Mouse (Mus musculus) C2C12 (cell line): ENCODE data around the gene 4930455H04Rik. TPM values are rescaled to one million over a fixed set of nuclear protein-coding genes. Genes with fewer than 3 reads are reported as not detected.

Experiments used
- H3K27me3 ChIP-seq: one replicate; pipeline ENCODE4 v1.6.1; 2011; ENCODE audit not compliant: control insufficient read depth, insufficient read depth, insufficient read length
- H3K36me3 ChIP-seq: one replicate; pipeline ENCODE4 v1.6.1; 2011; ENCODE audit not compliant: control insufficient read depth, insufficient read depth
- H3K4me3 ChIP-seq: one replicate; pipeline ENCODE4 v1.5.1; 2011; ENCODE audit warnings: mild to moderate bottlenecking, control low read depth; ENCODE audit not compliant: poor library complexity, insufficient read depth, severe bottlenecking
- H3K79me2 ChIP-seq: one replicate; pipeline ENCODE4 v1.6.1; 2011; ENCODE audit not compliant: control insufficient read depth, insufficient read depth
- H3K79me3 ChIP-seq: one replicate; pipeline ENCODE4 v1.6.1; 2011; ENCODE audit warnings: low read depth, control low read depth
- H3ac ChIP-seq: one replicate; pipeline ENCODE3; 2011; ENCODE audit warnings: low read depth; ENCODE audit not compliant: control insufficient read depth, insufficient read length
- CEBPB ChIP-seq: IDR thresholded peaks from one replicate; pipeline ENCODE4 v1.6.1; 2011; ENCODE audit warnings: low read depth, mild to moderate bottlenecking, control low read depth, moderate library complexity
- CTCF ChIP-seq: IDR thresholded peaks from one replicate; pipeline ENCODE4 v1.5.1; 2011; ENCODE audit not compliant: control insufficient read depth, insufficient read depth, insufficient read length
- FOSL1 ChIP-seq: IDR thresholded peaks from one replicate; pipeline ENCODE4 v1.8.0; 2011; ENCODE audit warnings: mild to moderate bottlenecking, low read length; ENCODE audit not compliant: poor library complexity, insufficient read depth, severe bottlenecking
- MAX ChIP-seq: IDR thresholded peaks from one replicate; pipeline ENCODE4 v1.6.1; 2011; ENCODE audit warnings: mild to moderate bottlenecking, control low read depth
- MYOD1 ChIP-seq: IDR thresholded peaks from one replicate; pipeline ENCODE4 v1.6.1; 2011; ENCODE audit warnings: low read depth; ENCODE audit not compliant: control insufficient read depth, insufficient read length
- MYOG ChIP-seq: IDR thresholded peaks from one replicate; pipeline ENCODE4 v1.6.1; 2011; ENCODE audit not compliant: control insufficient read depth, insufficient read length; ENCODE audit errors: extremely low read depth
- USF1 ChIP-seq: IDR thresholded peaks from one replicate; pipeline ENCODE4 v1.6.1; 2011; ENCODE audit warnings: low read depth, mild to moderate bottlenecking, control low read depth, moderate library complexity
- polyA plus RNA-seq: library from polyadenylated mRNA; unstranded; fragments of >200 nt; fragmentation: generic; extraction: Trizol; gene quantifications from one replicate; pipeline ENCODE4 v1.2.1, GENCODE M21; 2012; ENCODE audit warnings: missing spikeins

Gene 4930455H04Rik
- polyA plus RNA-seq, 1 experiment = not detected

DNA sequence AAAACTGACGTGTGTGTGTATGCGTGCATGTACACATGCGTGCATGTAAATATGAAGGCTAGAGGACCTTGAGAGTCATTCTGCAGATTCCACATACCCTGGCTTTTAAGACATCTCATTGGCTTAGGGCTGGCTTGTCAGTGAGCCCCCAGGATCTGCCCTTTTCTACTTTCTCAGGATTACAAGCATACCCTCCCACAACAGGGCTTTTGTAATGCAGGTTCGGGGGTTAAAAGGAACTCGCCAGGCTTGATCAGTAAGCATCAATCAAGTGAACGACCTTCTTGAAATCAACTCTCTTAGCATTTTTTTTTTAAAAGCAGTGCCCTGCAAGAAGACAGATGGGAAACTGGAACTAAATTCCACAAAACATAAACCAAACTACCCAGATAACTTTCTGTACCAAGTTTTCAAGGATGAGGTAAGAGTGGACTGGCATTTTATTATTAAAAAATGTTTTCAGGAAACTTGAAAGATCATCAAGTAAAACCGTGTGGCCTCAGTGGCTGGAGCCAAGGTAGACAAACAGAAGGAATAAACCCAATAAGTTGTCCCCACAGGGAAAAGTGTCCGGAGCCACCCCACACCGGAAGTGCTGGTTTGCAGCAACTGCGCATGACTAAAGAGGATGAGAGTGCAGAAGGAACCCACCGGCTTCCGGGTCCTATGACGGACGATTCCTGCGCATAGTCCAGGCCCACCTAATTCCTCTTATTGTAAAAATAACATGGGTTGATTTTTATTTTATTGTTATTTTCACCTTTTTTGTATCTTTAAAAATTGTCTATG, 6.5 kb upstream of the 4930455H04Rik start:
- no peak overlapping the region for H3K4me3 ChIP-seq
- no peaks in the 10 kb centered on the region for H3K79me2 ChIP-seq
- H3K36me3 ChIP-seq = no peaks in the 10 kb centered on the region
- H3K79me3 ChIP-seq = no peaks in the 10 kb centered on the region
- no peaks in the 10 kb centered on the region for H3K27me3 ChIP-seq
- no peak overlapping the region for H3ac ChIP-seq
- TF ChIP-seq CTCF (no peak), FOSL1 (no peak), MAX (no peak), CEBPB (no peak), MYOG (no peak), MYOD1 (no peak), USF1 (no peak)

- Histone ChIP-seq H3K36me3 (no peaks in the 10 kb centered on the region), H3ac (no peak overlapping the region), H3K4me3 (no peak overlapping the region), H3K79me3 (no peaks in the 10 kb centered on the region), H3K27me3 (no peaks in the 10 kb centered on the region), H3K79me2 (no peaks in the 10 kb centered on the region)
- TF ChIP-seq USF1 (no peak), MYOD1 (no peak), CEBPB (no peak), MAX (no peak), CTCF (no peak), FOSL1 (no peak), MYOG (no peak)
Observed at GRCm38 (mm10) chr3:116963213-116963612, 4.9 kb upstream of the 4930455H04Rik start.

DNA sequence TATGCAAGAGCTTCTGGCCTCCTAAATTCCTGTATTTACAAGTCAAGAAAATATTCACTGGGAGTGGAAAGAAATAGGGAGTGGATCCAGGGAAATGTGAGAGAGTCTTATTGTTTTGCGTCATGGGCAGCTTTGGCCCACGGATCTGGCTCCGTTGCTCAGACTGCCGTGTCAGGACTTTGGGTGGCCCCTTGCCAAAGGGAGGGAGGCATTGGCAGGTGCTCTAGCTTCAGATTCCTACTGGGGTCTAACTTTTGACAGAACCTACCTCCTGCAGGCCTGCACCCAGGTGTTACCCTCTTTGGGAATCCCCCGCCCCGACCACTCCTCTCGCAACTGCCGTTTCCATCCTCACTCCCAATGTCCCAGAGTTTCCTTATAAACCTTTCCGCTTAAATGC, 3.6 kb upstream of the 4930455H04Rik start:
- no peaks in the 10 kb centered on the region for H3K27me3 ChIP-seq
- no peak overlapping the region for H3ac ChIP-seq
- H3K4me3 ChIP-seq = no peak overlapping the region
- no peaks in the 10 kb centered on the region for H3K79me2 ChIP-seq
- no peak for TF ChIP-seq CEBPB
- no peak for TF ChIP-seq MAX
- TF ChIP-seq USF1 = no peak
- TF ChIP-seq FOSL1 = no peak
- TF ChIP-seq MYOG = no peak
- TF ChIP-seq CTCF = no peak
- TF ChIP-seq MYOD1 = no peak
- H3K36me3 ChIP-seq = no peaks in the 10 kb centered on the region
- no peaks in the 10 kb centered on the region for H3K79me3 ChIP-seq

- H3K36me3 ChIP-seq = no peaks in the 10 kb centered on the region
- H3K4me3 ChIP-seq = no peak overlapping the region
- no peaks in the 10 kb centered on the region for H3K79me2 ChIP-seq
- no peak overlapping the region for H3ac ChIP-seq
- H3K79me3 ChIP-seq = no peaks in the 10 kb centered on the region
- TF ChIP-seq MYOG = no peak
- no peak for TF ChIP-seq MYOD1
- TF ChIP-seq FOSL1 = no peak
- peak; percentile 9 for TF ChIP-seq CTCF
- H3K27me3 ChIP-seq = no peaks in the 10 kb centered on the region
Observed at GRCm38 (mm10) chr3:116966225-116966624, 1.8 kb upstream of the 4930455H04Rik start.

- H3K36me3 ChIP-seq = no peaks in the 10 kb centered on the region
- H3K79me3 ChIP-seq = no peaks in the 10 kb centered on the region
- H3K79me2 ChIP-seq = no peaks in the 10 kb centered on the region
- no peak overlapping the region for H3K4me3 ChIP-seq
- H3ac ChIP-seq = no peak overlapping the region
- TF ChIP-seq MAX = no peak
- peak; percentile 25 for TF ChIP-seq MYOD1
- peak; percentile 23 for TF ChIP-seq CEBPB
- no peaks in the 10 kb centered on the region for H3K27me3 ChIP-seq
Observed at GRCm38 (mm10) chr3:116966800-116967199, 1.3 kb upstream of the 4930455H04Rik start.

DNA sequence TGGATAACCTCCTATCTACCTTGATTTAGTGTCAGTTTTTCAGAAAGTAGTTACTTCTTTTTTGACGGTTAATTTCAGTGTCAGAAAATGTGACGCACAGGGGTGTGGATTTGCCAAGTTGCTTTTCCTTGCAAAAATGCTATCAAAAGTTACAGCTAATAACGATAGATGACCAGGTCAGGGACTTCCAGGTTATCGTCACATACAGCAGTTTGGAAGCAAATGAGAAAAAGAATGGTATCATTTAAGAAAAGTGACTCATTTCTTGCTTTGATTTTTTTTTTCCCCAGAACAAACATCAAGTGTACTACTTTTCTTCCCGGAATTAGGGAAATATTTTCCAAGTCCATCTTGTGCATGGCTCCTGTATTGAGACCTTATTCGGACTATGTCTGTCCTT, 631 bp upstream of the 4930455H04Rik start:
- Histone ChIP-seq H3K79me3 (no peaks in the 10 kb centered on the region), H3ac (no peak overlapping the region), H3K27me3 (no peaks in the 10 kb centered on the region), H3K4me3 (no peak overlapping the region), H3K79me2 (no peaks in the 10 kb centered on the region), H3K36me3 (no peaks in the 10 kb centered on the region)
- no peak for TF ChIP-seq MYOD1
- TF ChIP-seq MAX = no peak
- no peak for TF ChIP-seq MYOG
- TF ChIP-seq FOSL1 = no peak
- TF ChIP-seq USF1 = no peak
- TF ChIP-seq CTCF = no peak
- TF ChIP-seq CEBPB = no peak
